Mouse (Mus musculus): ENCODE results near the gene Krtap4-16. TPM values are rescaled to one million over a fixed set of nuclear protein-coding genes. Genes with fewer than 3 reads are reported as not detected.
"Not testable (repeated sequence)": the region's sequence is repeated elsewhere in the genome, so short reads cannot be mapped to it uniquely, and the experiment has no call there.

Krtap4-16 gene
- total RNA-seq (2018; cell fraction: chromatin; rRNA removed) = not detected
- total RNA-seq (2018; cell fraction: cytosol; rRNA removed) = not detected
- total RNA-seq (2018; cell fraction: nucleus; rRNA removed) = not detected
- polyA plus RNA-seq (2018) = not detected in 3 replicates

GRCm38 (mm10) chr11:99851508-99851907, at the start of gene Krtap4-16:
Gene Krtap4-16, minus strand, starts transcription at chr11:99851608.
- Histone ChIP-seq H3K36me3 (ENCODE audit: inconsistent target) (no peaks in the 10 kb centered on the region), H3K79me2 (ENCODE audit: inconsistent target) (no peaks in the 10 kb centered on the region), H3K27ac (no peak within 1 kb of the TSS)

GRCm38 (mm10) chr11:99878887-99879286, 27.5 kb upstream of the Krtap4-16 start, which contains the start of gene Gm11567:
Gene Gm11567, plus strand, starts transcription at chr11:99879187.
- WGBS (ENCODE audit: missing documents) = 17% methylated on average over 1 of the region's 1 CpGs
- H3K36me3 ChIP-seq (ENCODE audit: inconsistent target); H3K79me2 ChIP-seq (ENCODE audit: inconsistent target); H3K27ac ChIP-seq; H3K4me3 ChIP-seq (ENCODE audit: inconsistent target): not testable (repeated sequence)

More at GRCm38 (mm10) chr11:99851508-99851907, at the start of gene Krtap4-16:
- no peak within 1 kb of the TSS for H3K4me3 ChIP-seq (ENCODE audit: inconsistent target)

- H3K79me2 ChIP-seq (ENCODE audit: inconsistent target); H3K4me3 ChIP-seq (ENCODE audit: inconsistent target); H3K36me3 ChIP-seq (ENCODE audit: inconsistent target); H3K27ac ChIP-seq: not testable (repeated sequence)
- WGBS (ENCODE audit: missing documents) = 67% methylated on average over 1 of the region's 1 CpGs
Observed at GRCm38 (mm10) chr11:99873089-99873488, 21.7 kb upstream of the Krtap4-16 start, which contains the start of gene Krtap9-1. Gene Krtap9-1, plus strand, starts transcription at chr11:99873389.

GRCm38 (mm10) chr11:99864176-99864575, 12.8 kb upstream of the Krtap4-16 start, which contains the start of gene Gm11559:
Gene Gm11559, plus strand, starts transcription at chr11:99864476.
- not testable (repeated sequence) for H3K36me3 ChIP-seq (ENCODE audit: inconsistent target); H3K27ac ChIP-seq; H3K79me2 ChIP-seq (ENCODE audit: inconsistent target); H3K4me3 ChIP-seq (ENCODE audit: inconsistent target)
- no CpG with 5 or more reads among the region's 1 CpGs for whole genome bisulfite sequencing (ENCODE audit: missing documents)

- no peaks in the 10 kb centered on the region for H3K79me2 ChIP-seq (ENCODE audit: inconsistent target)
- H3K27ac ChIP-seq = no peak overlapping the region
Observed at GRCm38 (mm10) chr11:99858761-99859160, 7.4 kb upstream of the Krtap4-16 start.

GRCm38 (mm10) chr11:99857617-99858016, 6.2 kb upstream of the Krtap4-16 start, which contains the start of gene Gm11568:
Gene Gm11568, plus strand, starts transcription at chr11:99857917.
- WGBS (ENCODE audit: missing documents) = 94% methylated on average over 2 of the region's 2 CpGs
- Histone ChIP-seq H3K4me3 (ENCODE audit: inconsistent target) (no peak within 1 kb of the TSS), H3K27ac (no peak within 1 kb of the TSS), H3K36me3 (ENCODE audit: inconsistent target) (no peaks in the 10 kb centered on the region), H3K79me2 (ENCODE audit: inconsistent target) (no peaks in the 10 kb centered on the region)

More at GRCm38 (mm10) chr11:99858761-99859160, 7.4 kb upstream of the Krtap4-16 start:
- Histone ChIP-seq H3K36me3 (ENCODE audit: inconsistent target) (no peaks in the 10 kb centered on the region), H3K4me3 (ENCODE audit: inconsistent target) (no peak overlapping the region)
- 72% methylated on average over 2 of the region's 2 CpGs for WGBS (ENCODE audit: missing documents)

- Histone ChIP-seq H3K27ac (no peak overlapping the region), H3K79me2 (ENCODE audit: inconsistent target) (no peaks in the 10 kb centered on the region), H3K36me3 (ENCODE audit: inconsistent target) (no peaks in the 10 kb centered on the region), H3K4me3 (ENCODE audit: inconsistent target) (no peak overlapping the region)
- 53% methylated on average over 3 of the region's 3 CpGs for WGBS (ENCODE audit: missing documents)
Observed at GRCm38 (mm10) chr11:99854121-99854520, 2.7 kb upstream of the Krtap4-16 start.

- 95% methylated on average over 2 of the region's 2 CpGs for WGBS (ENCODE audit: missing documents)
- no peaks in the 10 kb centered on the region for H3K36me3 ChIP-seq (ENCODE audit: inconsistent target)
- H3K4me3 ChIP-seq (ENCODE audit: inconsistent target) = no peak overlapping the region
- H3K27ac ChIP-seq = no peak overlapping the region
- H3K79me2 ChIP-seq (ENCODE audit: inconsistent target) = no peaks in the 10 kb centered on the region
Observed at GRCm38 (mm10) chr11:99846746-99847145, 4.7 kb downstream of the Krtap4-16 start.

- Histone ChIP-seq H3K4me3 (ENCODE audit: inconsistent target) (no peak overlapping the region), H3K36me3 (ENCODE audit: inconsistent target) (no peaks in the 10 kb centered on the region), H3K27ac (no peak overlapping the region), H3K79me2 (ENCODE audit: inconsistent target) (no peaks in the 10 kb centered on the region)
- 77% methylated on average over 1 of the region's 1 CpGs for WGBS (ENCODE audit: missing documents)
Observed at GRCm38 (mm10) chr11:99842185-99842584, 9.2 kb downstream of the Krtap4-16 start.

- H3K36me3 ChIP-seq (ENCODE audit: inconsistent target) = no peaks in the 10 kb centered on the region
- no peaks in the 10 kb centered on the region for H3K79me2 ChIP-seq (ENCODE audit: inconsistent target)
- H3K27ac ChIP-seq = no peak within 1 kb of the TSS
- 85% methylated on average over 1 of the region's 1 CpGs for WGBS (ENCODE audit: missing documents)
- H3K4me3 ChIP-seq (ENCODE audit: inconsistent target) = no peak within 1 kb of the TSS
Observed at GRCm38 (mm10) chr11:99837966-99838365, 13.4 kb downstream of the Krtap4-16 start, which contains the start of gene 2300003K06Rik. Gene 2300003K06Rik, minus strand, starts transcription at chr11:99838066.

GRCm38 (mm10) chr11:99815566-99815965, 35.8 kb downstream of the Krtap4-16 start, which contains the start of gene Gm11564:
Gene Gm11564, minus strand, starts transcription at chr11:99815666.
- 83% methylated on average over 2 of the region's 2 CpGs for WGBS (ENCODE audit: missing documents)
- not testable (repeated sequence) for H3K27ac ChIP-seq; H3K4me3 ChIP-seq (ENCODE audit: inconsistent target); H3K36me3 ChIP-seq (ENCODE audit: inconsistent target); H3K79me2 ChIP-seq (ENCODE audit: inconsistent target)

- H3K4me3 ChIP-seq (ENCODE audit: inconsistent target); H3K36me3 ChIP-seq (ENCODE audit: inconsistent target); H3K27ac ChIP-seq; H3K79me2 ChIP-seq (ENCODE audit: inconsistent target): not testable (repeated sequence)
Observed at GRCm38 (mm10) chr11:99809792-99810191, 41.6 kb downstream of the Krtap4-16 start, which contains the start of gene Krtap4-13. Gene Krtap4-13, minus strand, starts transcription at chr11:99809892.

GRCm38 (mm10) chr11:99804346-99804745, 47.1 kb downstream of the Krtap4-16 start, which contains the start of gene Gm11554:
Gene Gm11554, minus strand, starts transcription at chr11:99804446.
- H3K4me3 ChIP-seq (ENCODE audit: inconsistent target); H3K79me2 ChIP-seq (ENCODE audit: inconsistent target); H3K36me3 ChIP-seq (ENCODE audit: inconsistent target); H3K27ac ChIP-seq: not testable (repeated sequence)
- no CpG with 5 or more reads among the region's 1 CpGs for WGBS (ENCODE audit: missing documents)

Measured in macrophage (primary cell).